Mouse (Mus musculus) telencephalon, adult 2 months (tissue): ENCODE measurements around the gene Capns2.
"Not testable (repeated sequence)": the region's sequence is repeated elsewhere in the genome, so short reads cannot be mapped to it uniquely, and the experiment has no call there.

Experiments
- DNase-seq: peaks from one replicate; pipeline ENCODE4 v3.0.0-alpha.2; 2011; ENCODE audit warnings: low read depth, low spot score

Capns2 gene

DNA sequence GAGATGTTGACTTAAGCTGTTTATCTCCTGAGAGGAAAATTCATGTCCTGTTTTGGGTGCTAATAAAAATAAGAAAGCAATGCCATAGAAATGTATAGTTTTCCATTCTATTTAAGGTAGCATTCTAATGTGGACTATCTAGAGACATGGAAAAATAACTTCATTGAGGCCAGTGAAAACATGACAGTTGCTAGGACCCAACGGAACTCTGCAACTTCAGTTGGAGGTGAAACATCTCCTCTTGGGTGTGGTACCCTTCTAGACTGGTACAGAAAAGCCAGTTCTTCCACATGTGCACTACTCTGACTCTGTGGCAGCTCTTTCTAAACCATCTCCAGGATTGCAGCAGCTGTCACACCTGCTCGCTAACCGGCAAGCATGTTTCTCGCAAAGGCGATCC, at the start of gene Capns2:
TSS of gene Capns2 (plus strand) at position 301 of the 400 bp plus-strand sequence.
- no peak for DNase-seq

DNA sequence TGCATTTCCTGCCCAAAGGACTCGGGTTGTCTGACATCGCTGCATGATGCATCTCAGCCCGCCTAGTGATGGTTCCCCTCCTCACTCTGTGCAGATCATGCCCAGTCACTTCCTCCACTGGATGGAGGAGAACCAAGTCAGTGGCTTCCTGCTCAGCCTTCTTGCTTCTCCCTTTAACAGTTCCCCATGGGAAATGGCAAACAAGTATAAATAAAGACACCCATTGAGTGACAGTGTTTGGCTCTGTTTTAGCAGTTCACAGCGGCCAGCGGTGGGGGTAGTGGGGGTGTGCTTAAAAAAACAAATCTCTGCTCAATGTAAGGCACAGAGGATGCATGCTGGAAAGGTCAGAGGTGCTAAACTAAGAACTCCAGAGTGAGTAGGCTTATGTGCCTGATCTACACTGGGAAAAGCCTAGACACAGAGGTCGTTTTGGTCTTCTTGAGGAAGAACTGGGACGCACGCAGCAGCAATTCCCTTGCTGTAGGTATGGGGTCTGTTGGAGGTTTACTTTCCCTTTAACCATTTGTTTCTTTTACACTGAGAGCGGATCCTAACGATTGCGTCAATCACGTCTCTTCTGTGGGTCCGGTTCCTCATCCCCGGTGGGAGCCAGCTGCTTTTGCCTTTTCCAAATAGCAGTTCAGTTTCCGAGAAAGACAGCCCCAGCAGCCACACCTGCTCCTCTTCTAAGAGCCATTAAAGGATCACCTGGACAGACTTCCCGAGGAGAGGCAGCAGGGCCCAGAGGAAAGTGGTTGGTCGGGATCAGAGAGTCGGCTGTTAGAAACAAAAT, 47.8 kb upstream of the Capns2 start:
- DNase-seq: no peak

DNA sequence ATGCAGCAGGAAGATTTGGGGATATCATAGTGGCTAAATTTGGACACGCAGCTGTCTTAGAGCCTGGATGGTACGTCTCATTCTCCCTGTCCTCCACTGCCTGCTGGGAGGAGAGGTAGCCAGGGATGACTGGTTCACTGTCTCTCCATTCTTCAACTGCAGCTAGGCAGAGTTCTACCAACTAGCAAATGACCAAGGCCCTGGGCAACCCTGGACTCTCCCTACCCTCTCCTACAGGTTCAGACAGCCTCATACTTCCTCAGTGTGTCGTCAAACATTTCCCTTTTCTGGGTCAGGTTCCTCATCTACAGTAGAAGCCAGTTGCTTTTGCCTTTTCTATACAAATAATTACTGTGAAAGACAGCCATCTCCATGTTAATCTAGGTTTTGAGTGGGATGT, 46.5 kb upstream of the Capns2 start:
- DNase-seq: no peak

DNA sequence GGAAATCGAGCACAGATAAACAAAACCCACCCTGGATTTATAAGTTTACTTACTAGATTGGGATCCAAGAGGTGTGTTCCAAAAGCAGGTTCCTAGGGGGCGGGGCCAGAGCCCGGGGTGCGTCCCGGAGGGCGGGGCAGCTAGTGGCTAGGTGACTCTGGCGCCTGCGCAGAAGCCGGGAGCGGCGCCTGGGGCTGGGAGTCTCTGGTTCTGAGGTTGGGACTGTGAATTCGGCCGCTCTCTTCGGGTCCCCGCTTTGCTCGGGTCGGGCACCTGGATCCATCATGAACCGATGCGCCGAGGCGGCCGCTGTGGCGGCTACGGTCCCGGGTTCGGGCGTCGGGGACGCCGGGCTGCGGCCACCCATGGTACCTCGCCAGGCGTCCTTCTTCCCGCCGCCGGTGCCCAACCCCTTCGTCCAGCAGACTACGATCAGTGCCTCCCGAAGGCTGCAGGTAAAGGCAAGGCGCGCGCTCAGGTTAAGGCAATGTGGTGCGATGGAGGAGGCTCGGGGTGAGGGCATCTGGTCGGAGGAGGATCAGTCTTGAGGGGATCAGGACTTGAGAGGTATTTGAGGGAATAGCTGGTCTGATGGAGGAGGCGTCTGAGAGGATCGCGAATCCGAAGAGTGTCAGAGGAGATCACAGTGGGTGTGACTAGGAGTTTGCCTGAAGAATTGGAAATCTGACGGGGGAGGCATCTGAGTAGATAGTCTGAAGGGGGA, 45.9 kb upstream of the Capns2 start, which contains the start of gene Lpcat2:
TSS of gene Lpcat2 (plus strand) at position 169 of the 724 bp plus-strand sequence.
- no peak for DNase-seq

DNA sequence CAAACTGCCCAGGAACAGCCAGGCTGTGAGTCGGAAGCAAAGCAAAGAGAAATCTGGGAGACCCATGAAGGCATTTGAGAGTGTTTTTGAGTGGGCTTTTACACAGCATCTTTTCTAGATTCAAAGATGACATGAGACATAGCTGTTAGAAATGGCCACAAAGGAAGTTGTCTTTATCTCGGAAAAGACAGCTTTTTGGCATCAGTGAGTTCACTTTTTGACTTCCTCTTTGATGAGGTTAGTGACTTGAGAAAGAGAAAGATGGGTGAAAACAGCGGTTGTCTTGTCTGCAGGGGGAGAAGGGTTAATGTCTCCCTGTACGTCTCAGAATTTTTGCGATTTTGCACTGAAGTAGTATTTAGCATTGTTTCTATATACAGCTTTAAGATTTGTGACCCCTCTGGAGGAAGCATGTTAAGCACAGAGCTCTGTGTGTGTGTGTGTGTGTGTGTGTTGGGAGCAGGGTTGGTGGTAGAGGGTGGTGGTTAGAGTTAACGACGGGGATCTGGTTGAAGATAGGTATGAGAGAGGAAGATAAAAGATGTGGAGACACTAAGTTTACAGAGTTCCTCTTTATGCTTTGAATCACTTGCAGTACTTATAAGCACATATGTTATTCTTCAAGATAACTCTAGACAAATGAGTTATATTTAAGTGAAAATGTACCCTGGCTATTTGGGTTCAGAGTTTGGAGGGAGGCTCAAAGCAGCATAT, 44.8 kb upstream of the Capns2 start:
- DNase-seq: no peak

DNA sequence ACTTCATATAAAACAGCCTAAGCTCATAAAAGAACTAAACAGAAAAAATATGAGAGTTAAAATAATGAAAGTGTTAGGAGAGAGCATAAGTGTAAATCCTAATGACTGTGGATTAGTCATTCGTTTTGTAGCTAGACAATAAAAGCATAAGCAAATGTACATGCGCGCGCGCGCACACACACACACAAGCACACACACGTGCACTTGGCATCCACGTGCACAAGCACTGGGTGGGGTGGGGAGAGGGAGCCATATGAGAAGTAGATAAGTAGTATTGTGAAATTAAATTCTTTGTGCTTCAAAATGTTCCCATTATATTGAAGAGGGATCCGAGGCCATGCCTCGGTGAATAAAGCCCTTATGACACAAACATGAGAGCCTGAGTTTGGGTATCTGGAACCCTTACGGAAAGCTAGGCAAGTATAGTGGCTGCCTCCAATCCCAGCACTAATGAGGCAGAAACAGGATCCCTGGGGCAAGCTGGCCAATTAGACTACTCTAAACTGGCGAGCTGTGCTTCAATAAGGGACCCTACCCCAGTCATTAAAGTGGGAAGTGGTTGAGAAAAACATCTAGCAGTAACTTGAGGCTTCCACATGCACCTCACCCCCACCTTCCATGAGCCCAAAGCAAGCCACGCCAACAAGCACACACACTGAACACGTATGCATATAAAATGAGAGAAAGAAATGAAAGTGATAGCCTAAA, 42.6 kb upstream of the Capns2 start:
- DNase-seq: no peak

DNA sequence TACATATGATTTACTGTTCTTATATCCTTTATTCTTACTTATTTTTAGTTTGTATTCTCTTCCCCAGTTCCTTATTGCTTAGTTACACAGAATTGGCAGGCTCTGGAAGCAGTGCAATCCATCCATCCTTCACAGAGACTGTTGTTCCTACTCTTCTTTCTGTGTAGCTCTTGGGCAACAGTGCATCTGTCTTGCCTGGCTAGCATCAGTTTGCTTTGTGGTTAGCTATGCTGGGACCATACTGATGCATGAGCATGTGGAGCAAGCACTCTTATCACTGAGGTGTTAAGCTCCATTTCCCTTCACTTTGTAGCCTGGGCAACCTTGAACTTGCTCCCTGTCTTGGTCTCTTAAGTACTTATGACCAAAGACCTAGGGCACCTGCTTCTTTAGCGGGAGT, 39.2 kb upstream of the Capns2 start:
- DNase-seq: no peak

DNA sequence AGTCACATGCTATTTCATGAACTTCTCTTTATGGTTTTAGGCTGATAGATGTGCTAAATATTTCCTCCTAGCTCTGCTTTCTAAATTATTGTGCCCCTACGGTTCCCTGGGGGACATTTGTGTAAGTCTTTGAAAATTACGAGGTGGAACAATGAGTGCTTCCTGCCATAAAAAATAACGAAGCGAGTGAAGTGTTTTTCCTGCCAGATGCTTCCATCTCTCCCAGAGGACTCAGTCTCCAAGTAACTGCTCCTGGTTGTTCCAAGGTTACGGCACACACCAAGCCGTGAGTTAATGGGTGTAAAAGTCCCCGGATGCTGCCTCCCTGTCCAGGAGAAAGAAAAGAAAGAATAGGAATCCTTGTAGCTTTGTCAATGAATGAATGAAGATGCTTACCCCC, 30.9 kb upstream of the Capns2 start:
- no peak for DNase-seq

DNA sequence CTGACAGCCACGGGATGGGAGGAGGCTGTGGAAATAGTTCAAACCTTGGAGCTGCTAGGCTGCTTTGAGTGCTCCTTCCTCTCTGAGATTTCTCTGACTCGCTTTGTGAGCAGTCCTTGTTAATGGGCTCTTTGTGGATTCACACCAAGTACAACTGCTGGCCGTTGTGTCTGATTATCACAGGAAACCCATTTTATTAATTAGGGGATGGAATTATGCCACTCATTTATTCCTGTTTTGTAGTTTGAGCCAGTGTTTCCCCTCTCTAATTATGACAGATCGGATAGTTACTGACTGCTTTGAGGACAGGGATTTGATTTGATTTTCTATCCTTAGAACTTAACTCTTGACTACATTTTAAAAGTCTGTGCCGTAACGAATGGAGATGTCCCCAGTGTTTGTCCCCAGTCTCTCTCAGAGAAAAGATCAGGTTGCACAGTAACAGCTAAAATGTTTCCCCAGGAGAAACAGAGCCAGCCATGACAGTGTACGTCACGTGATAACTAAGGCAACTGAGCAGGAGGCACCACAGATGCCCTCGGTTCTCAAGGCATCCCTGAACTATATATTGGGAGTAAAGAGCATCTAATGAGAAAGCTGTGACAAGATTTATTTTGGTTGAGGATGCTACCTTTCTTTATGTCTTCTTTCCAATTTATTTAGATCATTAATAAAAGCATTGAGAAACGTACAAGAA, 29.0 kb upstream of the Capns2 start:
- DNase-seq: no peak

DNA sequence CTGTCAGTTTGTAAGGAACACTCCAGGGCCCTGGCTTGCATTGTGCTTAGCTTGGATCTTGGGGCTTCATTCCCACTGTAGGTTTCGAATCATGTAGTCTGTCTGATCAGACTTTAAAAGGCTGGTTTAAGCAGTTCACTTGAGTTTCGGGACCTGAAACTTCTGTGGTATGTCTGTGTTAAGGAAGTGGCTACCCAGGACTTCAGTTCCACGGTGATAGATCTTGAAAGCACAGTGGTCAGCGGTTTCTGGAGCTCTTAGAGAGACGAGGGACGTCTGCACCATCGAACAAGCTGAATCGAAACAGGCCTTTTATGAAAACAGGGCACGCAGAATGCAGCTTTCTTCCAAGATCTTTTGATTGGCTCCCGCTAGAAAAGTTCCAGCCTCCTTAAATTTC, 25.4 kb upstream of the Capns2 start:
- no peak for DNase-seq

DNA sequence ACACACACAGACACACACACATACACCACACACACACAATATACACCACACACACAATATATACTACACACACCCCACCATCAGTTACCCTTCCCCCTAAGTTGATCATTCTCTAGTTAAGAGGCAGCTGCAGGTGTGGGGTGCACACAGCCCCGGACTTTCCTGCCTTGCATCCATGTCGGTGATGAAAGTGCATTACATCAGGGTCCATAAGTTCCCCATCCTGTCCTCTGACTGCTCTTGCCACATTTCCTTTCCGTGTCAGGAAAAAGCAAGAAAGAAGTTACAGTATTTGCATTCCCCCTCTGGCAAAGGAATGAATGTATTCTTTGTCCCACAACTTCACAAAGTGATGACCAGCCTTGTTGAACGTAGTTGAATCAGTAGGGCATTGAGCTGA, 20.0 kb upstream of the Capns2 start:
- no peak for DNase-seq

DNA sequence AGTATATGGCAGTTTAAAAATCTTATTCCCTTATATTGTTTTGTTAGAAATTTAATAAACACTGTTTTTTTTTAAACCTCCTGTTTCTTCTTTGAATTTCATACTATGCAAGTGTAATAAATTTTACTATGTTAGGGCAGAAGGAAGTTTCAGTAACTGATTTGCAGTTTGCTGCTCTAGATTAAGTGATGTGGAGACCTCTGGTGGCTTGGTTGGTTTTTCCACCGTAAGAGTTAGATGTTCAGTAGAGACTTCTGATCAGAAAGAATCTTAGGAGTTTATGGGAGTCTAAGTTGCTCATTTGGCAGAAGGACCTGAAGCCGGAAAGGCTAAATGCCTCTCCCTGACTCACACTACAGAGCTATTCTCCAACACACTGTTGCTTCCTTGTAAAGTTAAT, 17.4 kb upstream of the Capns2 start:
- no peak for DNase-seq

DNA sequence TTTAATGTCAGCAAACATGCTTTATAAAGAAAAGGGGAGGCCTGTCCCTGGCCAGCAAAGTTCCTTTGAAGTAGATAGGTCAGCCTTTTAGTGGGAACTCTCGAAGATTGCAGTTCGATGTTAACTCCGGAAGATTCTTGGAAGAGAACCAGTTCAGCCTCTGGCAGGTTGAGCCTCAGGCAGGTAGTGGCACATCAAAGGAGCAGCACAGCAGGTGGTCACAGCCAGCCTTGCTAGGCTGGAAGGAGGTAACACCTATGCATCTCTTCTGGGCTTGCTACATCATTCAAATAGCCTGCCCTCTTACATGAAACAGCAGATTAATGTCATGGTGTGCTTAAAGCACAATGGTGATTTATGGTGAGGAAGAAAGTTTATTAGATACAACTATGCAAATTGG, 9.0 kb upstream of the Capns2 start:
- DNase-seq: not testable (repeated sequence)

DNA sequence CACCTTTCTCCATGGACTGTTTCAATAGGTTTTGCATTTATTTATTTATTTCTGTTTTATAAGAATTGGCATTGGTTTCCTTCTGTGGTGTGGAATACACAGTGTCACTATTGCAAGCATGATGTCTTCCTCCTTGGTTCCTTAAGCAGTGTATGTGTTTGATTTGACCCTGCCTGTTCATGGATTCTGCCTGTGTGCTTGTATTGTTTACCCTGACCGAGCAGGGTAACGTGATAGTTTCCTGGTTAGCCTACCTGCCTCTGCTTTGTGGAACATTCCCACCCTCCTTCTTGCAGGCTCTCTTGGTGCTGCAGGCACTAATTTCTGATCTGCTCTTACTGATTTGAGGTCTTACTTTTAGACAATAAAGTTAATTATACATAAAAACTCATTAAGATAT, 7.3 kb upstream of the Capns2 start:
- no peak for DNase-seq

DNA sequence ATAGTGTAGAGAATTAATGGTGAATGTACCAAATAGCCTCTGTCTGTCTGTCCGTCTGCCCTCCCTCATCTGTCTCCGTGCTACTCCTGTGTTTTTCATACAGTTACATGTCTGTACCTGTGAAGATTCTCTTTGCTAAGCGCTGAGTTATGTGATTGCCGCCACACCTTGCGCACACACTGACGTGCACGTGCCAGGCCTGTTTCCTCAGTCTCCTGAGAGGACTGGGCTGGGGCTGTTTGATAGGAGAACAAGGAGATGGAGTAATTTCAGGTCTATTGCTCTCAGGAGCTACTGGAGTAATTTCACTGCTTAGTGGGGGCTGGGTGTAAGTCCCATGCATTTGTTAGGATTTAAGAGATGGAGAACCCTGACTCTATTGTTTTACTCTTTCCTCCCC, 6.2 kb upstream of the Capns2 start:
- DNase-seq: no peak

DNA sequence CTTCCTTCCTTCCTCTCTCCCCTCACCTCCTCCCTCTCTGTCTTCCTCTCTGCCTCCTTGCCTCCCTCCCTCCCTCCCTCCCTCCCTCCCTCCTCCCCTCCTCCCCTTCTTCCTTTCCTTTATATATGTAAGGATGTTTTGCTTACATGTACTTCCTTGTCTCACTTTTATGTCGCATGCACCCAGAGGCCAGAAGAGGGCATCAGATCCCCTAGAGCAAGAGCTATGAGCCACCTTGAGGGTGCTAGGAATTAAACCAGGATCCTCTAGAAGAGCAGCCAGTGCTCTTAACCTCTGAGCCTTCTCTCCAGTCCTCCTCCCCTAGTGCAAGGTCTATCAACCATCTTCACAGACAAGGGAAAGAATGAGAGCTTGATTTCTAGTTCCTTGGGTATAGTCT, 5.2 kb upstream of the Capns2 start:
- no peak for DNase-seq

DNA sequence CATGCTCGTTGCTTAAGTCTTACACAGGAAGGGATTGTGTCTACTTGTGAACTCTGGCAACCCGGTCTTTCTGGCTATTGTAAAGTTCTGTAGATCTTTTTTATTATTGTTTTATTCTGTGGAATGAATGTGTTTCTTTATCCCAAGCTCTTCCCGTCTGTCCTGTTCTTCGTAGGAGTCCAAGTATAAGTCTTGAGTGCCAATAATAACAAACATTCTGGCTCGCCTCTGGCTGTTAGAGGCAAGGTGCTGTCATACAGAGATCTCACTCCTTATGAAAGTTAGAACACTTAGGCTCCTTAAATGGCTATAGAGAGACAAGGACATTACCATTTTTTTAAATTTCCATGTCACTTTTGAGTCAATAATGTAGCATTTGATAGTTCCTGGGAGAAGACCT, 4.6 kb upstream of the Capns2 start:
- no peak for DNase-seq

DNA sequence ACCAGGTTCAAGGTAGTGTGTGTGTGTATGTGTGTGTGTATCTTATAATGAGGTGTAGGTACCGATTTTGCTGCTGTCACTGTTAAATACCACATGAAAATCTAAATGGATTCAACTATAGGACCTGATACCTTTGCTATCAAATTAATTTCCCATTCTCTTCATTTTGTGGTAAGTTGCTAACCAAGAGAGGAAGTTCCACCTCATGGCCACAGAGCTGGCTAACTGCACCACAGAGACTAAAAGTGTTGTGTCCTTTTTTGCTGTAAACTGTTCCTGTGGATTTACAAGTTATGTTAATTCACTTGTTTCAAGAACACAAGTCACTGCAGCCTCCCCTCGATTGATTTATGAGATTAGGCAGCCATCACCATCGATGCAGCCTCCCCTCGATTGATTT, 3.4 kb upstream of the Capns2 start:
- DNase-seq: no peak

DNA sequence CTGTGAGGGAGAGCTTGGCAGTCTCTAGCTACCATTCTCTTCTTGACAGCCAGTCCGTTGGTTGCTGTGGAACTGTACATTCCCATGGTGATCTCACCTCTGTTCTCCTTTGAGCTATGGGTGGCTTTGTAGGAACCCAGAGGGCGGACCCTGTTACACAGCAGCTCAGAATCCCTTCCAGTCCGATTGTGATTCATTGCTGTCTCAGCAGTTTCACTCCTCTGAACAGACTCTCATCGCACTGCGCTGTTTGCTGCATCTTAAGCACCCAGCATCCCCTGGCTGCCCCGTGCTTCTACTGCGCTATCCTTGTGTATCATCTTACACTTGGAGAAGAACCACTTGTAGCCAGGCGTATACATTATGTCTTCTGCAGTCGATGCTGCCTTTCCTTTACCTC, 1.6 kb upstream of the Capns2 start:
- DNase-seq: no peak

DNA sequence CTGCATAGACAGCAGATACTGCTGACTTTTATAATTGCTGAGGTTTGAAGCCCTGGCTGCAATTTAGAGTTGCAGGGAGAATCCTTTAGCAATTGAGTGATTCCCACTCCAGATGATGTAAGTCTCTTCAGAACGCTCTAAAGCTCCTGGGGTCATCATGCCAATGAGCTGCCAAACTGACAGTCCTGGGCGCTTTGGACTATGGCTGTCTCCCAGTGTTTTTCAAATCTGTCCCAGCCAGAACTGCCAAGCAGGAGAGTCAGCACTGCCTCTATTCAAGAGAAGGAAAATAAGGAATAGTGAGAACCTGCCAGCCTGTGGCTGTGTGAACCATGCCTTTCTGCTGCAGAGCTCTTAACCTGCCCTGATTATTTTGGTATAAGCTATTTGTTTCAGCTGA, 1.8 kb downstream of the Capns2 start:
- no peak for DNase-seq

DNA sequence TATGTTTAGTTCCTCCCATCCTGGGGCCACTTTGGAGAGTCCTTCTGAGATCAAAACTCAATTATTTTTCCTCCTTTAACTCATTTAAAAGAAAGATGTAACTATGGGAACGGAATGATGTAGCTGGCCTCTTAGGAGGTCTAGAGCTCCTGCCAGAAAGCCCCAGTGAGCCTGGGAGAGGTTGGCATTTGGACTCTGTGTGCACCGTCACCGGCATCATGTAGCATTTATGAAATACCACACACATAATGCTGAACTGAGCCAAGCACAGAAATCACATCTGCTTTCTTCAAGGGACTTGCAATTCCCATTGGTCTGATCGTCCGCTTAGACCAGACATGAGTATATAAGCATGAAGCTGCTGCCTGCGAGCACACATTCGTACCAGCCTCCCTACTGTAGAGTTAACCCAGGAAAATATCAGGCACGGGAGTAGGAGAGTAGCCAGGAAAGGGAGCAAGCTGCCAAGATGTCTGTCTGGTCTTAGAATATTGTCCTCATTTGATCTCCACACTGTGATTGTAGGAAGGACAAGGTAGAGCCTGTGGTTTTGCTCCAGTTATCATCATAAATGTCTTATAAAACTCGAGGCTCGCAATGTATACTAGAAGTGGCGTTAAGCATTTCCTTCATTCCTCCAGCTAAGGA, 2.4 kb downstream of the Capns2 start:
- no peak for DNase-seq
